Mouse (Mus musculus): ENCODE results near the gene Cideb.

DNA sequence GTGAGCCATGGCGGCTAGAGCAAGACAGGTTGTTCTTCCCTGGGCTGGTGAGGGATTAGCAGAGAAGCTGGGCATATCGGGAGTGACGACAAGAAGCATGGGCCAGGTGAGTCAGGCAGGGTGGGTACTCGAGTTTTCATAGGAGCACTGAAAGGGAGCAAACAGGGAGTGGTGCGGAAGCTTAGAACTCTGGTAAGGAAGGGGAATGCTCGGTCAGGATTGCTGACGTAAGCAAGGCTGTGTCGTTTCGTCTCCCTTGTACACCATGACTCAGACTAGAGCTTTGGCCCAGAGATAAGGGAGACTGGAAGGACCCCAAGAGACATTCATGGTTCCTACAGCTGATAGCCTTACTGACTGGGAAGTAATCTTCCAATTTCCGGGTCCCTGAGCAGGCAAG, 24.4 kb downstream of the Cideb start:
- TF ChIP-seq CTCF (IDR thresholded peaks at IDR 0.05; ENCODE audit: borderline replicate concordance, control insufficient read depth, extremely low read depth, insufficient read depth, low read length, poor library complexity) = no peak
- TF ChIP-seq POLR2A (IDR thresholded peaks at IDR 0.05; ENCODE audit: control insufficient read depth, extremely low read depth, insufficient read depth, low read length, poor library complexity) = no peak

Data from thymus, adult 2 months (tissue).